Mouse (Mus musculus) C2C12 (cell line): ENCODE measurements around the gene Zswim3. TPM values are rescaled to one million over a fixed set of nuclear protein-coding genes. Genes with fewer than 3 reads are reported as not detected.

Source experiments
- H3K27me3 ChIP-seq: one replicate; pipeline ENCODE4 v1.6.1; 2011; ENCODE audit not compliant: control insufficient read depth, insufficient read depth, insufficient read length
- H3K36me3 ChIP-seq: one replicate; pipeline ENCODE4 v1.6.1; 2011; ENCODE audit not compliant: control insufficient read depth, insufficient read depth
- H3K4me3 ChIP-seq: one replicate; pipeline ENCODE4 v1.5.1; 2011; ENCODE audit warnings: mild to moderate bottlenecking, control low read depth; ENCODE audit not compliant: poor library complexity, insufficient read depth, severe bottlenecking
- H3K79me2 ChIP-seq: one replicate; pipeline ENCODE4 v1.6.1; 2011; ENCODE audit not compliant: control insufficient read depth, insufficient read depth
- H3K79me3 ChIP-seq: one replicate; pipeline ENCODE4 v1.6.1; 2011; ENCODE audit warnings: low read depth, control low read depth
- H3ac ChIP-seq: one replicate; pipeline ENCODE3; 2011; ENCODE audit warnings: low read depth; ENCODE audit not compliant: control insufficient read depth, insufficient read length
- CEBPB ChIP-seq: IDR thresholded peaks from one replicate; pipeline ENCODE4 v1.6.1; 2011; ENCODE audit warnings: low read depth, mild to moderate bottlenecking, control low read depth, moderate library complexity
- CTCF ChIP-seq: IDR thresholded peaks from one replicate; pipeline ENCODE4 v1.5.1; 2011; ENCODE audit not compliant: control insufficient read depth, insufficient read depth, insufficient read length
- FOSL1 ChIP-seq: IDR thresholded peaks from one replicate; pipeline ENCODE4 v1.8.0; 2011; ENCODE audit warnings: mild to moderate bottlenecking, low read length; ENCODE audit not compliant: poor library complexity, insufficient read depth, severe bottlenecking
- MAX ChIP-seq: IDR thresholded peaks from one replicate; pipeline ENCODE4 v1.6.1; 2011; ENCODE audit warnings: mild to moderate bottlenecking, control low read depth
- MYOD1 ChIP-seq: IDR thresholded peaks from one replicate; pipeline ENCODE4 v1.6.1; 2011; ENCODE audit warnings: low read depth; ENCODE audit not compliant: control insufficient read depth, insufficient read length
- MYOG ChIP-seq: IDR thresholded peaks from one replicate; pipeline ENCODE4 v1.6.1; 2011; ENCODE audit not compliant: control insufficient read depth, insufficient read length; ENCODE audit errors: extremely low read depth
- USF1 ChIP-seq: IDR thresholded peaks from one replicate; pipeline ENCODE4 v1.6.1; 2011; ENCODE audit warnings: low read depth, mild to moderate bottlenecking, control low read depth, moderate library complexity
- polyA plus RNA-seq: library from polyadenylated mRNA; unstranded; fragments of >200 nt; fragmentation: generic; extraction: Trizol; gene quantifications from one replicate; pipeline ENCODE4 v1.2.1, GENCODE M21; 2012; ENCODE audit warnings: missing spikeins

The Zswim3 gene
- polyA plus RNA-seq, 1 experiment: 2.9 TPM

DNA sequence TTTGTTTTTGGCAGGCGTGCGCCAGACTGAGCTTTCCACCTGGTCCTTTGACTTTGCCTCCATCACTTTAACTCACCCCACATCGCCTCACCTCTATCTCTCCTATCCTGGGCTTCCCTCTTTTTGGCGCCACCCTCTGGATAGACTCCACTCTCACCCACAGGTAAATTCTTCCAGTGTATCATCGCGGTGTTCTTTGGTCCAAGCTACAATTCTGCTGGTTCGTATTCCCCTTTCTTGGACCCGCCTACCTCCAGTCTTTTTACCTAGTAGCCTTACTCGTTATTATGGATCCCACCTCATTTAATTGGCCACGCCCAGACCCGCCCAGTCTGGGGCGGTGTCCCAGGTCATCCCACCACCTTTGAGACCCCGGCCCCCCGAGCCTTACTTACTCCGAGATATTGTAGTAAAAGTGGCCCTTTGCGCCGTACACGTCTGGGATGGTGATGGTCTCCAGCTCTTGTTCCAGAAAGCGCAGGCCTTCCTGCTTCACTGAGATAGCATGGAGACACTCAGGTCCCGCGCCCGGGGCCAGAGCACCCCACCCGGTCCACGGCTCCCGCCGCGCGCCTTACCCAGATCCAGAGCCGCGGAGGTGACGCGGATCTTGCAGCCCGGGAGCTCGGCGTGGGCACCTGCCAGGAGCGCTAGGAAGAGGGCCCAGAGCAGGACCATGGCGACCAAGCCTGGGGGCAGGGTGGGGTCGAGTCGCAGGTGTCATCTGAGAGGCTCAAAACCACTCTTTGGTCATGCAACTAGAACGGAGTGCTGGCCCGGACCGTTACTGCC lies 51.6 kb downstream of the Zswim3 start:
- Histone ChIP-seq H3K79me2 (no peaks in the 10 kb centered on the region), H3K4me3 (peak overlapping the region; percentile 48), H3ac (peak overlapping the region; percentile 59), H3K27me3 (no peaks in the 10 kb centered on the region), H3K36me3 (no peaks in the 10 kb centered on the region), H3K79me3 (no peaks in the 10 kb centered on the region)
- TF ChIP-seq FOSL1 (no peak), CTCF (no peak), CEBPB (no peak), MYOD1 (no peak)

DNA sequence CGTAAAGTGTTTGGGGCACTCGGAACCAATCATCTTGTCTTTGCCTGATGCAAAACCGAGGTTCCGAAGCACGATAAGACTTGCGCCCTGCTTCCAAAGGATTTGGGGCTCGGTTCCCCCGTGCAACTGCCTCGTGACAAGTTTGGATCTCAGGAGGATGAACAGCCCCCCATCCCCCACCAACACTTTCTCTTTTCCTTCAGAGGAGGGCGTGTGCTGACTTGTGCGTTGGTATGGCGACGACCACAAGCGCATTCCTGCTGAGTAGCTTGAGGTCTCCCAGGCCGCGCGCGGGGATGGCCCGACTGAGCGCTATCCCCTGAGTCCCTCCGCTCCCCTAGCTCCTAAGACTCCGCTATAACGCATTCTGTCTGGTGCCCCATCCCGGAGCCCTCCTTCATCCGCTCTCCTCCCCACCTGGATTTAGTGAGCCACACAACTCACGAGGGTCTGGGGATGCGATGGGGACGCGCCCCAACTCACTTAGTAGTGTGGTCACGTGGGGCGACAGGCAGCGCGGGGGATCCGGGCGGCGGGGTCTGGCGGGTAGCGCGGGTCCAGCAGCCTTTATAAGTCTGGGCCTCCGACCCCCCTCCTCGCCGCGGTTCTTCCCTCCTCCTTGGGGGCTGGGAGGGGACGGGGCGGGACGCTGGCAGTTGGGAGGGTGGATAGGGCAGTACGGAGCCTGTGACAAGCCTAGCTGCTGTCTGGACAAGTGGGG lies 52.4 kb downstream of the Zswim3 start, which contains the start of gene Pltp:
Gene Pltp (minus strand): TSS at position 611 of the 721 bp plus-strand sequence.
- Histone ChIP-seq H3K4me3 (peak within 1 kb of the TSS; percentile 48), H3ac (peak within 1 kb of the TSS; percentile 72), H3K36me3 (no peaks in the 10 kb centered on the region), H3K79me2 (no peaks in the 10 kb centered on the region), H3K27me3 (no peaks in the 10 kb centered on the region), H3K79me3 (no peaks in the 10 kb centered on the region)
- TF ChIP-seq MAX: peak; percentile 64
- TF ChIP-seq CTCF: no peak
- no peak for TF ChIP-seq MYOG
- no peak for TF ChIP-seq CEBPB
- TF ChIP-seq FOSL1: no peak
- TF ChIP-seq USF1: peak; percentile 78
- TF ChIP-seq MYOD1: no peak

DNA sequence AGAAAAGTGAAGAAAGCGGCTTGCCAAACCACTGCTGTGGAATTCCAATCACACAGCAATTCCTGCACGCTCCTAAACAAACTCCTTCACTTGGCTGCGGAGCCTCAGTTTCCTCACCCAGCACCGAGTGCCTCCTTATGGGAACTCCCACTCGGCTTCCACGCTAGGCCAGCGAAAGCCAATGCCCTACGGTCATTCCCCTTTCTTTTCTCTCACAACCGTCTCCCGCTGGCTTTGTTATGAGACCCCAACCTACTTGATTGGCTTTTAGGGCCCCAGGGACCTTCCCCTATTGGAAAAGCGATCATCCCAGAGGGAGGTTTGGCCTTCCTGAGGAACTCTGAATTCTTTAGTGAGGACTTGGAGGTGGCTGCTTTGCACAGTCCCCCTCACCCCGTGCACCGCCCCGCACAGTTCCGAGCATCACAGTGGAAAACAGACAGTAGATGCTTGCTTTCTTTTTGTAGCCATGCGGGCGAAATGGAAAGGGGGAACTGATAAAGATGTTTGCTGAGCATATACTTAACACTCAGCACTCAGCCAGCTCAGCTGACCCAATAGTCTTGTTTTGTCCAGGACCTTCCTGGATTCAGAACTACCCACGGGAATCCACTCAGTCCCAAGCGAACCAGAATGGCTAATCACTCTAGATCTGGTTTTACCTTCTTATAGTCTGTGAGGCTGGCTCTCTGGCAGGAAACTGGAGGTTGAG lies 53.1 kb downstream of the Zswim3 start:
- peak overlapping the region; percentile 72 for H3ac ChIP-seq
- H3K79me2 ChIP-seq: no peaks in the 10 kb centered on the region
- no peaks in the 10 kb centered on the region for H3K27me3 ChIP-seq
- H3K4me3 ChIP-seq: peak overlapping the region; percentile 11
- no peaks in the 10 kb centered on the region for H3K36me3 ChIP-seq
- no peaks in the 10 kb centered on the region for H3K79me3 ChIP-seq
- no peak for TF ChIP-seq USF1
- no peak for TF ChIP-seq MYOG

DNA sequence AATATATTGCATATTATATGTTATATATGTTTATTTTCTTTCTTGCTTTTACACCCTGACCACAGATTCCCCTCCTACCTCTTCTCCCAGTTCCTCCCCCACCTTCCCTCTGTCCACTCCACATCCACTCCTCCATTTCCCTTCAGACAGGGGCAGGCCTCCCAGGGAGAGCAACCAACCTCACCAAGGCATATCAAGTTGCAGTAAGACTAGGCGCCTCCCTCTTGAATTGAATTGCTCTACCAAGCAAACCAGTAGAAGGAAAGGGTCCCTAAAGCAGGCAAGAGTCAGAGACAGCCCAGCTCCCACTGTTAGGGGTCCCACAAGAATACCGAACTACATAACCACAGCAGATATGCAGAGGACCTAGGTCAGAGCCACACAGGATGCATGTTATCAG lies 54.3 kb downstream of the Zswim3 start:
- Histone ChIP-seq H3K79me3 (no peaks in the 10 kb centered on the region), H3K79me2 (no peaks in the 10 kb centered on the region), H3K4me3 (no peak overlapping the region), H3K27me3 (no peaks in the 10 kb centered on the region), H3ac (no peak overlapping the region), H3K36me3 (no peaks in the 10 kb centered on the region)
- TF ChIP-seq MYOD1 (no peak), MAX (no peak), CTCF (no peak), CEBPB (no peak), USF1 (no peak), FOSL1 (no peak), MYOG (no peak)

DNA sequence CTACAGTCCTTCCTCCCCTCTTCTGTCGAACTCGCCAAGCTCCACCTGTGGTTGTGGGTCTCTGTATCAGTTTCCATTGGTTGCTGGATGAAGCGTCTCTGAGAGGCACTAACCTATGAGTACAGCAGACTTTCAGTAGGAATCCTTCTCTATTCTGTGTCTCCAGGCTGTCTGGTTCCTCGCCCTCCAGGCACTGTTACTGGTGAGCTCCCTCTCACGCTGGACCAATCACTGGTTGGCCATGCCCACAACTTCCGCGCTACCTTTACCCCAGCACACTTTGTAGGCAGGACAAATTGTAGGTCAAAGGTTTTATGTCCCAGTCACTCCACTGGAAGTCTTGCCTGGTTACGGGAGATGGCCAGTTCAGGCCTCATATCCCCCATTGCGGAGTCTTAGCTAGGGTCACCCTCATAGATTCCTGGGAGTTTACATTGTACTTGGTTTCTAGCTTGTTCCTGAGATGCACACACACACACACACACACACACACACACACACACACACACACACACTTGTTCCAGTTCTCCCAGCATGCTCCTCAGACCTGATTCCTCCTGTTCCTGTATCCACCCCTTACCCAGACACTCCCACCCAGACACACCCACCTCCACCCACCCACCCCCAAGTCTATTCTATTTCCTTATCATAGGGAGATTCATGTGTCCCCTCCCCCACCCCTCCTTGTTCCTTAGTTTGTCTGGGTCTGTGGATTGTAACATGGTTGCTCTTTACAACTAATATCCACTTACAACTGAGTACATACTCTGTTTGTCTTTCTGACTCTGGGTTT lies 54.9 kb downstream of the Zswim3 start:
- Histone ChIP-seq H3ac (no peak overlapping the region), H3K79me3 (no peaks in the 10 kb centered on the region), H3K27me3 (no peaks in the 10 kb centered on the region), H3K36me3 (no peaks in the 10 kb centered on the region), H3K79me2 (no peaks in the 10 kb centered on the region), H3K4me3 (no peak overlapping the region)
- no peak for TF ChIP-seq MAX
- no peak for TF ChIP-seq FOSL1
- TF ChIP-seq CEBPB: no peak
